Mouse (Mus musculus) layer of hippocampus, postnatal 25 days (tissue): Measurements from ENCODE around the gene Mylk2. TPM values are rescaled to one million over a fixed set of nuclear protein-coding genes. Genes with fewer than 3 reads are reported as not detected.

Source experiments
- DNase-seq, 2 experiments: peaks; one replicate each; pipeline ENCODE4 v3.0.0; 2022; ENCODE audit warnings: mixed read lengths in 2 of 2, low spot score in 1 of 2; ENCODE audit errors: extremely low spot score in 1 of 2
- total RNA-seq, 2 experiments: library from RNA; stranded (reverse); gene quantifications; 2 replicates each; pipeline ENCODE4 v1.2.3; 2021

Mylk2 gene
- total RNA-seq: not detected

DNA sequence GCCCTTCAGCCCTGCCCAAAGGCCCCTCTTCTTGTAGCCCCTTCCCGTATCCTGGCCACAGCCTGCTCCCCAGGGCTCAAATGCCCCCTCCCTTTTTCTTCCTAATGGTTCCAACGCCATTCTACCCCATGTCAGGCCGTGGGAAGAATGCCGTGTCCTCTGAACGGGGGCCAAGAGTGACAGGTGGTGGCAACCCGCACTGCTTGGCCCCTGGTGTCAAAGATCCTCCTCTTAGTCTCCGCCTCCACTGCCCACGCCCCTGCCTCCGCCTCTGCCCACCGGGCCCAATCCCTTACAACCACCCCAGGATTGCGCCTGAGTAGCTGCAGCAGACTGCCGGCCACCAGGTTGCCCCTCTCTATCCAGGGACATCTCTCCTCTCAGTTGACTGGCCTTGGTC, at the start of gene Mylk2:
TSS of gene Mylk2 (plus strand) at position 322 of the 400 bp plus-strand sequence.
- DNase-seq: no peak

GRCm38 (mm10) chr2:152861891-152862290, 49.3 kb upstream of the Mylk2 start:
- no peak for DNase-seq

GRCm38 (mm10) chr2:152862638-152863037, 48.5 kb upstream of the Mylk2 start:
- no peak for DNase-seq

DNA sequence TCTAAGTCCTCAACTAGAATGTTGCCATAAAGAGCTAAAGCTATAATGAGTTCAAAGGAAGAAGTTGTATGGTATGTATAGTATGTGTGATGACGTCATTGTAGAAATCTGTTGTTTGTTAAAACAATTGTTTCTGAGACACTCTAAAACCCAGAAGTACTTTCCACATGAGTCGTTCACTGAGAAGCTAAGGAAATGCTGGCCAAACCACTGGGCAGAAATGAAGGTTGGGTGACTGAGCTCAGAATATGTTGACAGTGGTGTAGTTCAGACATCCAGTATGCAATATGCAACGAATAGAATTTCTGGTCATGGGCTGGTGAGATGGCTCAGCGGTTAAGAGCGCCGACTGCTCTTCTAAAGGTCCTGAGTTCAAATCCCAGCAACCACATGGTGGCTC, 47.8 kb upstream of the Mylk2 start:
- DNase-seq: no peak

GRCm38 (mm10) chr2:152878239-152878638, 32.9 kb upstream of the Mylk2 start:
- DNase-seq: no peak

DNA sequence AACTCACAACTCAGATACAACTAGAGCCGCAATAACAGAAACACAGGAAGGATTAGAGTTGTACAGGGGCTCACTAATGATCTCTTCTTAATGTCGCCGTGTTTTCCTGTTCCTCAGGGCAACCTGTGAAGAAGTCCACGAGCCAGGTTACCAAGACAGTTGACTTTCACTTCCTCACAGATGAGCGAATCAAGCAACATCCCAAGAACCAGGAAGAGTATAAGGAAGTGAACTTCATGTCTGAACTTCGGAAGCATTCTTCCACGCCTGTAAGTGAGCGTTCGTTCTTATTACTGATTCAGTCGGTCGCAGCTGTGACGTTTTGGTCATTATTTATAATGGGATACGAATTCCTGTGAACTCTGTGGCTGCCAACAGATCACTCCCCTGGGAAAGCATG, 30.3 kb upstream of the Mylk2 start:
- no peak for DNase-seq

GRCm38 (mm10) chr2:152884101-152884645, 27.0 kb upstream of the Mylk2 start:
- DNase-seq: no peak

- DNase-seq: no peak
These were observed 23.9 kb upstream of the Mylk2 start for GRCm38 (mm10) chr2:152887230-152887629.

- no peak for DNase-seq
These were observed 22.4 kb upstream of the Mylk2 start for GRCm38 (mm10) chr2:152888774-152889173.

- DNase-seq: no peak
These were observed 15.3 kb upstream of the Mylk2 start for GRCm38 (mm10) chr2:152895834-152896233.

GRCm38 (mm10) chr2:152896926-152897325, 14.2 kb upstream of the Mylk2 start:
- no peak for DNase-seq

GRCm38 (mm10) chr2:152899011-152899410, 12.1 kb upstream of the Mylk2 start:
- DNase-seq: no peak

DNA sequence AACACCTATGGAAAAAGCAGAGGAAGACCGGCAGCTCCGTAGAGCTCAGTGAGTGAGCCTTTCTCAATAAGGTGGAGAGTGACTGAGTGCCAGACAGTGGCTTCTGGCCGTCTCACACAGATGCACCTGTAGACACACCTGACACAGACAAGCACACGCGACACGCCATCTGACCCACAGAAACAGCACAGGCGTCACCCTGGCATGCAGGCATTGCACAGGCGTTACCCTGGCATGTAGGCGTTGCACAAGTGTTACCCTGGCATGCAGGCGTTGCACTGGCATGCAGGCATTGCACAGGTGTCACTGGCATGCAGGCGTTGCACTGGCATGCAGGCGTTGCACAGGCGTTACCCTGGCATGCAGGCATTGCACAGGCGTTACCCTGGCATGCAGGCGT, 9.9 kb upstream of the Mylk2 start:
- no peak for DNase-seq

DNA sequence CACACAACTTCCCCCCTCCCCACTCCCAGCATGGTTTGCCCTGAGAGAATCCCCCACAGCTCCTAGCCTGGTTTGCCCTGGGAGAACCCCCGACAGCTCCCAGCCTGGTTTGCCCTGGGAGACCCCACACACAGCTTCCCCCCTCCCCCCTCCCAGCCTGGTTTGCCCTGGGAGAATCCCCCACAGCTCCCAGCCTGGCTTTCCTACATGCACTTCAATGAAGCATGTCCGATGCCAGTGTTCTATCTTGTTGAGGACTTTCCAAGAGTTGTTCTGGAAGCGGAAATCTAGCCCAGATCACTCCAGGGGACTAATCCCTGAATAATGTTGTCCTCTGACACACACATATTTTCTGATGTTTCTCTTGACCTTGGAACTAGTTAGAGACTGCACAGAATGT, 8.5 kb upstream of the Mylk2 start:
- DNase-seq: no peak

DNA sequence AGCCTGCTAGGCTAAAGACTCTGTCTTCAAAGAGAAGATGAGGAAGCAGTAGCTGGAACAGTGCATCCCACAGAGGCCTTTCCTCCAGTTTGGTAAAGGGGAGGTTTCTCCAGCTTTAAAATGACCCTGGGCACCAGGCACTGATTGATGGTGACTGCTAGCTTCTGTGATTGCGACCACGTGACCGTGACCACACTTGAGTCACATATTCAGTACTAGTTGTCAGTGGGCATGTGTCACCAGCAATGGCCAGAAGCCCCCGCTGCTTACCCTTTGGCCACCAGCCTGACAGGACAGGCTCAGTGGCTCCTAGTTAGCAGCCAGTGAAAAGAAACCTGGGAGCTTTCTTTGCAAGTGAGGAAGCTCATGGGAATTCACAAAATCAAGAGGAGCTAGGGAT, 7.6 kb upstream of the Mylk2 start:
- DNase-seq: no peak

GRCm38 (mm10) chr2:152904127-152904643, 7.0 kb upstream of the Mylk2 start:
- no peak for DNase-seq

- DNase-seq: no peak
These were observed 5.9 kb upstream of the Mylk2 start for GRCm38 (mm10) chr2:152905036-152905829.

GRCm38 (mm10) chr2:152906274-152907037, 4.7 kb upstream of the Mylk2 start:
- DNase-seq: no peak

DNA sequence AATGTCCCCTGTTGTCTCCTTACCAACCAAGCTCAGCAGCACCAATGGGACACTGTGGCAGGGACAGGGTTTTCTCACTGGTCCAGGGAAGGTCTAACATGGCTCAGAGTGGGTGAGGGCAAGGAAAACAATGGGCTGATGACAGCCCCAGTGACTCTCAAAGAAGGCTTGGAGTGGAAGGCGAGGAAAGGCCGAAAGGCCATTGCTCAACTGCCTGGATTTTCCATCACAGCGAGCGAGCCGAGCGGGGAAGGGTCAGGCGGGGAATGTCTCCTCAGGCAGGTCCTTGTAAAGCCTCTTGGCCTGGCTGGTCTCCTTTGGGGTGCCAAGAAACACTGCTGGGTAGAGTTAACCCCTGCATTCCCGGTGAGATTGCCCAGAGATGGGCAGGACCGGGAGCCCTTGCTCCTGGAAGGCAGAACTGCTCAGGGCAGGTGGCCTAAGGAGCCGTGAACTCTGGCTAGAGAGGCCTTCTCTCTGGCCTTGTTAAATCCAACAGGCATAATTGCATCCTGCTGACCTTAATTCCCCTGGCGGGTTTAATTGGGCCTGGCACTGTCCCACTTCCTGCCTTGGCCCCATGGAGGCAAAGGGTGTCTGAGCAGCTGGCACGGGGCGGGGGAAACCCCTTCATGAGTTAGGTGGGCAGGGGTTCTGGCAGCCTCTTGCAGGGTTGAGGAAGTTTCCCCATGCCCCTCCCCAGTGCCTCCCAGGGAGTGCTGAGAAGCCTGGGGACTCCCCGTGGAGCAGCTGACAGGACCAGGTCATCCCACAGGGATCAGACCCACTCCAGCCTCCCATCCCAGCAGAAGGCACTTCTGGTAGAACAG, 3.8 kb upstream of the Mylk2 start:
- no peak for DNase-seq

DNA sequence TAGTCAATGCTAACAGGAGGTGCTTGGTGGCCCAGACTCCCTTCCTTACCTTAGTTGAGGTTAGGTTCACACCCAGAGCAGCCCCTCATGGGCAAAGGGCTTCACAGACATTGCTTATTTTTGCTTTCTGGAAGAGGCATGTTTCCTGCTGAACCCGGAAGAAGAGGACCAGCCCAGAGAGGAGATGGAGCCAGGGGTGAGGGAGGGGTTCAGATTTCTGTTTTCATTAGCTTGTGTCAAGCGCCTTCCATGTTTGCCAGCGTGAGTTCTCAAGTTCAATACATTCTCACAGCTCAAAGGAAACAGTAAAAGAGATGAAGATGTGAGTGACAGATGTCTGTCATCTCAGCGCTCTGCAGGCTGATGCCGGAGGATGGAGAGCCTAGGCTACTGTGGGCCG, 1.3 kb upstream of the Mylk2 start:
- no peak for DNase-seq
